Comparison of ENCODE assay signal across 8 mouse cellular contexts in genomic region chr3:32668256-32668959, GRCm38 (mm10). TPM values are rescaled to one million over a fixed set of nuclear protein-coding genes. Genes with fewer than 3 reads are reported as not detected.
DNase-seq lines count a peak whose midpoint lies in the region; ATAC-seq and TF ChIP-seq lines count a peak whose summit lies in the region.

No protein-coding gene starts in this region.

- no peaks in the 10 kb centered on the region for H3K4me1 ChIP-seq in forebrain, postnatal 0 days (ENCODE audit: insufficient read depth)
- H3K4me1 ChIP-seq in forebrain, embryonic 13.5 days: no peaks in the 10 kb centered on the region
- H3K4me1 ChIP-seq in kidney, postnatal 0 days (replicated peaks; ENCODE audit: insufficient read depth, low read length): peaks cover 8% of the 10 kb centered on the region; the same call in 1 of the 2 replicates
- H3K4me1 ChIP-seq in neural tube, embryonic 15.5 days: no peaks in the 10 kb centered on the region

- H3K36me3 ChIP-seq in forebrain, postnatal 0 days (ENCODE audit: insufficient read depth): no peaks in the 10 kb centered on the region
- H3K36me3 ChIP-seq in forebrain, embryonic 13.5 days (ENCODE audit: poor library complexity, severe bottlenecking): no peaks in the 10 kb centered on the region
- H3K36me3 ChIP-seq in kidney, postnatal 0 days (ENCODE audit: insufficient read depth, low read length): no peaks in the 10 kb centered on the region
- no peaks in the 10 kb centered on the region for H3K36me3 ChIP-seq in neural tube, embryonic 15.5 days

- no peak overlapping the region for H3K4me3 ChIP-seq in forebrain, postnatal 0 days (ENCODE audit: low read depth, low read length)
- no peak overlapping the region for H3K4me3 ChIP-seq in forebrain, embryonic 13.5 days
- no peak overlapping the region for H3K4me3 ChIP-seq in kidney, postnatal 0 days (replicated peaks; ENCODE audit: low read depth, low read length)
- H3K4me3 ChIP-seq in neural tube, embryonic 15.5 days (replicated peaks): no peak overlapping the region

- TF ChIP-seq CTCF in forebrain, postnatal 0 days (IDR thresholded peaks at IDR 0.05; ENCODE audit: low read depth): no peak
- TF ChIP-seq CTCF in kidney, postnatal 0 days (IDR thresholded peaks at IDR 0.05; ENCODE audit: low read depth): no peak

- H3K4me2 ChIP-seq in forebrain, postnatal 0 days (ENCODE audit: low read depth): no peak overlapping the region
- H3K4me2 ChIP-seq in forebrain, embryonic 13.5 days: no peak overlapping the region
- peak overlapping the region; percentile 1; the same call in 1 of the 2 replicates for H3K4me2 ChIP-seq in kidney, postnatal 0 days (ENCODE audit: low read length)
- no peak overlapping the region for H3K4me2 ChIP-seq in neural tube, embryonic 15.5 days

- no peak overlapping the region for H3K9ac ChIP-seq in forebrain, postnatal 0 days
- H3K9ac ChIP-seq in forebrain, embryonic 13.5 days: no peak overlapping the region
- no peak overlapping the region for H3K9ac ChIP-seq in kidney, postnatal 0 days (ENCODE audit: low read depth, low read length)
- no peak overlapping the region for H3K9ac ChIP-seq in neural tube, embryonic 15.5 days (replicated peaks)

- DNase-seq in forebrain, postnatal 0 days: no peak
- DNase-seq in kidney, postnatal 0 days (ENCODE audit: low spot score): peak; percentile 28
- no peak for DNase-seq in kidney, adult 8-10 months
- peak; percentile 12 to 35 for DNase-seq in adrenal gland, postnatal 36 days
- DNase-seq in heart, postnatal 10 days: peak; percentile 36 to 37
- DNase-seq in layer of hippocampus, postnatal 14 days (ENCODE audit: low spot score in 2 of 2): no peak

- no peaks in the 10 kb centered on the region for H3K27me3 ChIP-seq in forebrain, postnatal 0 days (ENCODE audit: insufficient read depth, low read length)
- no peaks in the 10 kb centered on the region for H3K27me3 ChIP-seq in forebrain, embryonic 13.5 days
- H3K27me3 ChIP-seq in kidney, postnatal 0 days (ENCODE audit: insufficient read depth, low read length): no peaks in the 10 kb centered on the region
- H3K27me3 ChIP-seq in neural tube, embryonic 15.5 days (replicated peaks): no peaks in the 10 kb centered on the region

- ATAC-seq in forebrain, postnatal 0 days: no peak
- ATAC-seq in forebrain, embryonic 13.5 days: no peak
- no peak for ATAC-seq in kidney, postnatal 0 days (replicated peaks; ENCODE audit: low FRiP score, low read depth)
- no peak for ATAC-seq in neural tube, embryonic 15.5 days (ENCODE audit: low FRiP score)

- WGBS in forebrain, postnatal 0 days: 76% methylated on average over 9 of the region's 9 CpGs
- WGBS in forebrain, embryonic 13.5 days: 84% methylated on average over 9 of the region's 9 CpGs
- 52% methylated on average over 9 of the region's 9 CpGs for WGBS in kidney, postnatal 0 days
- 84% methylated on average over 9 of the region's 9 CpGs for WGBS in neural tube, embryonic 15.5 days

- H3K27ac ChIP-seq in forebrain, postnatal 0 days (ENCODE audit: low read depth, low read length): 0 out of 2 replicates have a peak overlapping the region, but pooled peaks have one; percentile 23
- H3K27ac ChIP-seq in forebrain, embryonic 13.5 days: no peak overlapping the region
- peak overlapping the region; percentile 60; the same call in 1 of the 2 replicates for H3K27ac ChIP-seq in kidney, postnatal 0 days
- no peak overlapping the region for H3K27ac ChIP-seq in neural tube, embryonic 15.5 days (replicated peaks)

- intact Hi-C loops in heart, postnatal 10 days (cut with DNase I): loop anchor here (5.0 kb wide), 1 partner anchor 56 kb away; no protein-coding TSS in a partner anchor

- H3K9me3 ChIP-seq in forebrain, postnatal 0 days (ENCODE audit: low read length): no peaks in the 10 kb centered on the region
- no peaks in the 10 kb centered on the region for H3K9me3 ChIP-seq in forebrain, embryonic 13.5 days (replicated peaks)
- H3K9me3 ChIP-seq in kidney, postnatal 0 days (replicated peaks; ENCODE audit: low read length): no peaks in the 10 kb centered on the region
- H3K9me3 ChIP-seq in neural tube, embryonic 15.5 days (replicated peaks): no peaks in the 10 kb centered on the region

RNA-seq across cellular contexts. Expression of gene Actl6a, which starts 37.7 kb away (rescaled TPM):
- total RNA-seq in forebrain, postnatal 0 days (2014; rRNA removed): 34.5 and 43.6 TPM in 2 replicates
- 39.6 and 44.3 TPM in 2 replicates for polyA plus RNA-seq in forebrain, postnatal 0 days (2015; fragmentation: Nextera tagmentation; extraction: Ambion mirVana)
- 206 and 214 TPM in 2 replicates for polyA plus RNA-seq in forebrain, embryonic 13.5 days (2015; fragmentation: Nextera tagmentation; extraction: Ambion mirVana)
- polyA plus RNA-seq in kidney, postnatal 0 days (2015; fragmentation: Nextera tagmentation; extraction: Ambion mirVana): 121 and 134 TPM in 2 replicates
- total RNA-seq in adrenal gland, postnatal 36 days (2021): 10 to 100 TPM; 43.1 to 50.6 TPM
- 10 to 100 TPM; 34.8 to 35.7 TPM for total RNA-seq in heart, postnatal 10 days (2021)
- 51.9 and 75.0 TPM in 2 replicates for polyA plus RNA-seq in neural tube, embryonic 15.5 days (2015; fragmentation: Nextera tagmentation; extraction: Ambion mirVana)
- 10 to 100 TPM; 18.8 to 19.9 TPM for total RNA-seq in layer of hippocampus, postnatal 14 days (2021)

RNA-seq across cellular contexts. Expression of gene Gnb4, which starts 52.0 kb away (rescaled TPM):
- total RNA-seq in forebrain, postnatal 0 days (2014; rRNA removed): 125 and 135 TPM in 2 replicates
- 131 and 136 TPM in 2 replicates for polyA plus RNA-seq in forebrain, postnatal 0 days (2015; fragmentation: Nextera tagmentation; extraction: Ambion mirVana)
- polyA plus RNA-seq in forebrain, embryonic 13.5 days (2015; fragmentation: Nextera tagmentation; extraction: Ambion mirVana): 46.7 and 48.0 TPM in 2 replicates
- polyA plus RNA-seq in kidney, postnatal 0 days (2015; fragmentation: Nextera tagmentation; extraction: Ambion mirVana): 40.0 and 41.0 TPM in 2 replicates
- total RNA-seq in adrenal gland, postnatal 36 days (2021): 10 to 100 TPM; 42.2 to 79.8 TPM
- 10 to 100 TPM; 39.9 to 40.4 TPM for total RNA-seq in heart, postnatal 10 days (2021)
- 101 and 106 TPM in 2 replicates for polyA plus RNA-seq in neural tube, embryonic 15.5 days (2015; fragmentation: Nextera tagmentation; extraction: Ambion mirVana)
- total RNA-seq in layer of hippocampus, postnatal 14 days (2021): 10 to 100 TPM; 42.7 to 43.7 TPM

Comparison
In these comparisons a context has a peak if more than half of its experiments do, and no peak if none do; other contexts are left out.
1. DNase-seq: peak in kidney, postnatal 0 days (single experiment), adrenal gland, postnatal 36 days (2 of 2) and heart, postnatal 10 days (2 of 2); none in forebrain, postnatal 0 days (single experiment), kidney, adult 8-10 months (0 of 2) and layer of hippocampus, postnatal 14 days (0 of 2).
2. H3K27ac ChIP-seq: peak in forebrain, postnatal 0 days (single experiment) and kidney, postnatal 0 days (single experiment); none in forebrain, embryonic 13.5 days (single experiment) and neural tube, embryonic 15.5 days (single experiment).